Mouse (Mus musculus): ENCODE measurements around the gene Ibsp. TPM values are rescaled to one million over a fixed set of nuclear protein-coding genes. Genes with fewer than 3 reads are reported as not detected.

Gene Ibsp
- polyA plus RNA-seq, 1 experiment from 2014 or later, result not detected

DNA sequence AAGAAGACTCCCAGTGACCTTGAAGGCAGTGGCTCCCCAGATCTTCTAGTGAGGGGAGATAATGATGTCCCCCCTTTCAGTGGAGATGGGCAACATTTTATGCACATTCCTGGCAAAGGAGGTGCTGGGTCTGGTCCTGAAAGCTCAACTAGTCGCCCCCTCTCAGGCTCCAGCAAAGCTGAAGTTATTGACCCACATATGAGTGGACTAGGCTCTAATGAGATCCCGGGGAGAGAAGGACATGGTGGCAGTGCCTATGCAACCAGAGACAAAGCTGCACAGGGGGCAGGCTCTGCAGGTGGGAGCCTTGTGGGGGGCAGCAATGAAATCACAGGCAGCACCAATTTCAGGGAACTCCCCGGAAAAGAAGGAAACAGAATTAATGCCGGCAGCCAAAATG is 38.5 kb downstream of the Ibsp start:
- H3K36me3 ChIP-seq (replicated peaks; ENCODE audit: control insufficient read depth, insufficient read depth), result no peaks in the 10 kb centered on the region
- ATAC-seq (ENCODE audit: low FRiP score), result no peak
- no peak for DNase-seq (ENCODE audit: low spot score)
- 76% methylated on average over 4 of the region's 4 CpGs for WGBS
- no peaks in the 10 kb centered on the region for H3K27me3 ChIP-seq (ENCODE audit: control insufficient read depth, insufficient read depth, low read length)
- H3K27ac ChIP-seq, result no peak overlapping the region
- no peak overlapping the region for H3K4me3 ChIP-seq (replicated peaks; ENCODE audit: low read length)
- no peaks in the 10 kb centered on the region for H3K9me3 ChIP-seq (ENCODE audit: control insufficient read depth, low read length)
- no peak overlapping the region for H3K9ac ChIP-seq
- H3K4me1 ChIP-seq (replicated peaks; ENCODE audit: control insufficient read depth, insufficient read depth, low read length), result no peaks in the 10 kb centered on the region
- H3K4me2 ChIP-seq (replicated peaks), result no peak overlapping the region

DNA sequence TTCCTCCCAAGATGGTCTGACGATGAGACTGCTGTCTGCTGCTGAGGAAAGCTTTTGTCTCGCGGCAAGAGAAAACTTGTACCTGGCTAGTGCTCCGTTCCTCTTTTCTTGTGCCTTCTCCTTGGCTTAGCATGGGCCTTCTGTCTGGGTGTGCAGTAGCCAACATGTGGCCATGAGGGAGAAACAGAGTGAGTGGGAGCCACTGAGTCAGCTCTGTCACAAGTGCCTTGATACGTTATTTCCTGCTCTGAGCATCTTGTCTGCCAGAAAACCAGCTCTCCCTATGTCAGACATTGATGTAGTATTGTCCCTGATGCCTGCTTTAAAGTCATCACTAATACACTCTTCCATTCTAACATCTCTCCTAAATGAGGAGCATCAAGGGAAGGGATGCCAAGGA is 40.0 kb downstream of the Ibsp start:
- no peak for ATAC-seq (ENCODE audit: low FRiP score)
- H3K36me3 ChIP-seq (replicated peaks; ENCODE audit: control insufficient read depth, insufficient read depth), result no peaks in the 10 kb centered on the region
- H3K27ac ChIP-seq, result no peak overlapping the region
- WGBS, result 82% methylated on average over 5 of the region's 5 CpGs
- no peak overlapping the region for H3K4me3 ChIP-seq (replicated peaks; ENCODE audit: low read length)
- H3K9ac ChIP-seq, result no peak overlapping the region
- no peaks in the 10 kb centered on the region for H3K9me3 ChIP-seq (ENCODE audit: control insufficient read depth, low read length)
- DNase-seq (ENCODE audit: low spot score), result no peak
- no peaks in the 10 kb centered on the region for H3K4me1 ChIP-seq (replicated peaks; ENCODE audit: control insufficient read depth, insufficient read depth, low read length)
- H3K27me3 ChIP-seq (ENCODE audit: control insufficient read depth, insufficient read depth, low read length), result no peaks in the 10 kb centered on the region
- no peak overlapping the region for H3K4me2 ChIP-seq (replicated peaks)

DNA sequence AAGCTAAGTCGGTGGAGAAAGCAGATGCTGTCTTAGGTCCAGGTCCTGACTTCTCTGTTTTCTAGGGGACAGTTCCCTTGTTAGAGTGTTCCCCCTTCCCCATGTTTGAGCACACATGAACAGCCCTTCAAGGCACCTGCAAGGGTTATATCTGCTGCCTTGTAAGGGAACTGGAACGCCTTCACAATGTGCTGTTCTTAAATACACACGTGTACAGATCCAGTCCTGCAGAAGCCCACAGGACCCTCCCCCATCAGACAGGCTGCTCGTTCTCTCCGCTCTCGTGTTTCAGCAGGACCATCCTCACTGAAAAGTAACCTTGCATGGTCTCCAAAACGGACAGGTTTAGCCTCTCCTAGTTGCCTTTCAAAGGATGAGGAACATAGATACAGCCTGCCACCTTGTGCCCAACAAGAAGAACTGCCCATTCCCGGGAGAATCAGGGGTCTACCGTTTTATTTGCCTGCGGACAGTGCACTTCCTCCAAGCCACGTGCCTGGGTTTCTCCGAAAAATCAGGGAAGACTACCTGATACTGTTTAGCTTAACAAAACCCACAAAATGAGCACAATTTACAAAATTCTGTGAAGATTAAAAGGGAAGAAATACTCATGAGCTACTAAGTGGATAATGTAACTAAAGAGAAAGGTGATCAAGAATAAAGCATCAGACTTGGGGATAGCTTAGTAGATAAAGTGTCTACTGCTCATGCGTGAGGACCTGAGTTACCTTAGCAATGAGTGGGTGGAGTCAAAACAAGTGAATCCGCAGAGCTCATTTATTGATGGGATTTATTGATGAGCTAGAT is 40.9 kb downstream of the Ibsp start:
- Histone ChIP-seq H3K9ac (no peak overlapping the region), H3K27me3 (ENCODE audit: control insufficient read depth, insufficient read depth, low read length) (no peaks in the 10 kb centered on the region), H3K36me3 (replicated peaks; ENCODE audit: control insufficient read depth, insufficient read depth) (no peaks in the 10 kb centered on the region), H3K4me2 (replicated peaks) (peak overlapping the region; percentile 19; the same call in 1 of the 2 replicates), H3K4me3 (replicated peaks; ENCODE audit: low read length) (no peak overlapping the region), H3K9me3 (ENCODE audit: control insufficient read depth, low read length) (no peaks in the 10 kb centered on the region), H3K4me1 (replicated peaks; ENCODE audit: control insufficient read depth, insufficient read depth, low read length) (no peaks in the 10 kb centered on the region), H3K27ac (no peak overlapping the region)
- WGBS, result 24% methylated on average over 14 of the region's 14 CpGs
- ATAC-seq (ENCODE audit: low FRiP score), result peak; percentile 79
- DNase-seq (ENCODE audit: low spot score), result peak; percentile 82

DNA sequence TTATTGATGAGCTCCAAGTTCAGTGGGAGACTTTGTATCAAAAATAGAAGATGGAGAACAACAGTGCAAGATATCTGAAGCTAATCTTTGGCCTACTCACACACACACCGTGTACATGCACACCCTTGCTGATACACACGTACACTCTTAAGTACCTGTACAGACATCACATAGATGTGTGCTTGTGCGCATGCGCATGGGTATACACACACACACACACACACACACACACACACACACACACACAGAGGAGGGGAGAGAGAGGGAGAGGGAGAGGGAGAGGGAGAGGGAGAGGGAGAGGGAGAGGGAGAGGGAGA is 41.5 kb downstream of the Ibsp start:
- Histone ChIP-seq H3K4me1 (replicated peaks; ENCODE audit: control insufficient read depth, insufficient read depth, low read length) (no peaks in the 10 kb centered on the region), H3K4me2 (replicated peaks) (no peak overlapping the region), H3K4me3 (replicated peaks; ENCODE audit: low read length) (no peak overlapping the region), H3K27me3 (ENCODE audit: control insufficient read depth, insufficient read depth, low read length) (no peaks in the 10 kb centered on the region), H3K9me3 (ENCODE audit: control insufficient read depth, low read length) (no peaks in the 10 kb centered on the region), H3K27ac (no peak overlapping the region), H3K36me3 (replicated peaks; ENCODE audit: control insufficient read depth, insufficient read depth) (no peaks in the 10 kb centered on the region), H3K9ac (no peak overlapping the region)
- WGBS, result 91% methylated on average over 4 of the region's 4 CpGs
- no peak for ATAC-seq (ENCODE audit: low FRiP score)
- no peak for DNase-seq (ENCODE audit: low spot score)

DNA sequence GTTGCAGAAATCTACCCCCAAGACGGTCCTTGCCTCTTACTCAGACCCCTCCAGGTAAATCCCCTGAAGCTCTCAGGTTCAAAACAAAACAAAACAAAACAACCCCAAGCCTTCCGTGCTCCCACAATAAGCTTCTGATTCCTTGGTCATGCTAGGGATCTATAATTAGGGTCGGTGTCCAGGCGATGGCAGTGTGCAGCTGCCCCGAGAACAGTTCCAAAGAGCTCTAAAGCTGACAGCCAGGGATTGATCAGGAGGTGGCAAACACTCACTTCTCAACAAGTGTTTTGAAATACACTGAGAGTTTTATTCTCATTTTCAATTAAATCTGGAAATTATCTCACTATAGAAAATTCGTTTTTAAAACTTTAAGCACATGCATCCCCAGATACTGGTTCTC is 43.9 kb downstream of the Ibsp start:
- no peaks in the 10 kb centered on the region for H3K4me1 ChIP-seq (replicated peaks; ENCODE audit: control insufficient read depth, insufficient read depth, low read length)
- 39% methylated on average over 6 of the region's 6 CpGs for WGBS
- H3K4me2 ChIP-seq (replicated peaks), result no peak overlapping the region
- no peaks in the 10 kb centered on the region for H3K36me3 ChIP-seq (replicated peaks; ENCODE audit: control insufficient read depth, insufficient read depth)
- H3K27ac ChIP-seq, result no peak overlapping the region
- ATAC-seq (ENCODE audit: low FRiP score) (no peak), DNase-seq (ENCODE audit: low spot score) (no peak)
- no peaks in the 10 kb centered on the region for H3K9me3 ChIP-seq (ENCODE audit: control insufficient read depth, low read length)
- H3K9ac ChIP-seq, result no peak overlapping the region
- H3K4me3 ChIP-seq (replicated peaks; ENCODE audit: low read length), result no peak overlapping the region
- H3K27me3 ChIP-seq (ENCODE audit: control insufficient read depth, insufficient read depth, low read length), result no peaks in the 10 kb centered on the region

DNA sequence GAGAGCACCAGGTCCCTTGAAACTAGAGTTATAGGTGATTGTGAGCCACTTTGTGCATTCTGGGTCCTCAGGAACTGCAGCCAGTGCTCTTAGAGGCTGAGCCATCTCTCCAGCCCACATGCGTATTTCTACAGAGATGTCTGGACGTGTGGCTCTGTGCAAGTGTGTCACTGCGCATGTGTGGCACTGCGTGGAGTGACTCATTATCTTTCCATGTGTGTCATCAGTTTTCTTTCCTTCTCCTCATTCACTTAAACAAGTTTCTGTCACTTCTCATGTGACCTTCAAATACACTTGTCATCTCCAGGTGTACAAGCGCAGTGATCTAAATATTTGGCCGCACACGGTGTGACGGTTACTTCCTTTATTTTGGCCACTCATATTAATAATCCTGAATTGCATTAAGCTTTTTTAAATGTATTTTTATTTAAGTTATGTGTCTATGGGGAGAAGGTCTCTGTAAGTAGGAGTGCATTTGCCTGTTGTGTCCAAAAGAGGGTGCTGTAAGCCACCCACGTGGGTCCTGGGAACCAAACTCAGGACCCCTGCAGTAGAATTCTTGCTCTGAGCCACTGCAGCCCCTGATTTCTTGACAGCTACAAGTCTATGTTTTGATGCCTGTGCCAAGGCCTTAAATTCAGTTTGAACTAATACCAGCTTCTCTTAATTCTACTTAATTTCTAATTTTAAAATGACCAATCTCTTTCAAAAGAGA is 45.7 kb downstream of the Ibsp start:
- Histone ChIP-seq H3K36me3 (replicated peaks; ENCODE audit: control insufficient read depth, insufficient read depth) (no peaks in the 10 kb centered on the region), H3K9me3 (ENCODE audit: control insufficient read depth, low read length) (no peaks in the 10 kb centered on the region), H3K9ac (no peak overlapping the region), H3K4me1 (replicated peaks; ENCODE audit: control insufficient read depth, insufficient read depth, low read length) (no peaks in the 10 kb centered on the region), H3K4me3 (replicated peaks; ENCODE audit: low read length) (no peak overlapping the region), H3K27me3 (ENCODE audit: control insufficient read depth, insufficient read depth, low read length) (no peaks in the 10 kb centered on the region), H3K27ac (no peak overlapping the region), H3K4me2 (replicated peaks) (no peak overlapping the region)
- 78% methylated on average over 9 of the region's 9 CpGs for WGBS
- no peak for DNase-seq (ENCODE audit: low spot score)
- no peak for ATAC-seq (ENCODE audit: low FRiP score)

DNA sequence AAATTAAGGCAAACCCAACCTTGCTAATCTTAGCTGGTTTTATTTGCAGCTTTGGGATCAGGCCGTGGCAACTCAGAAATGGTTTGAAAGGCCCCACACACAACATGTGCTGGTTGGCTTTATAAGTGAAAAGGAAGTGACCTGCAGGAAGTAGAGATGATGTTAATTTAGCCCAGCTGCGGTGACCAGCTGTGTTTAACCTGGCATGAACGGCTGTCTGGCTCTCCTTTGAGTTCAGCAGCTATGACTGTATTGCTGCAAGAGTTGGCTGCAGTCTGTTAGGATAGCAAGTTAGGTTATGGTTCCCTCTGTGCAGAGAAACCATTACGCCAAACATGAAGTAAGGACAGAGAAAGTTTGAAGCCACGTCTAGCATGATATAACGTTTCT is 46.3 kb downstream of the Ibsp start:
- no peak overlapping the region for H3K4me2 ChIP-seq (replicated peaks)
- ATAC-seq (ENCODE audit: low FRiP score), result no peak

DNA sequence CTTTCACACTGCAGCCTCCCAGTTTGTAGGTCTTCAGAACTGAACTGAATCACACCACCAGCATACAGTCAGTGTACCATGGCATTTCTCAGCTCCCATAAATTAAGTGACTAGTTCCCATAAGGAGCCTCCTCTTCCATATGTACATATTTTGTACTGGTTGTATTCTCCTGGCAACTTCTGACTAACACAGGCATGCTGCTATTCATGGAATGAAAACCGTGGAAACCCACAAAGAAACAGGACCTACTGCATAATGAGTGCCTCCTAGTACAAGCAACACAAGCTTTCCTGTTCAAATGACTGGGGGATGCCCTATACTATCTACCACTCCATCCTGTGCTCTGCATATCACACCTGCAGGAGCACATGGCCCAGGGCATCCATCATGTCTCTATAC is 52.1 kb downstream of the Ibsp start:
- Histone ChIP-seq H3K27ac (no peak overlapping the region), H3K4me3 (replicated peaks; ENCODE audit: low read length) (no peak overlapping the region), H3K9ac (no peak overlapping the region), H3K27me3 (ENCODE audit: control insufficient read depth, insufficient read depth, low read length) (no peaks in the 10 kb centered on the region), H3K4me1 (replicated peaks; ENCODE audit: control insufficient read depth, insufficient read depth, low read length) (no peaks in the 10 kb centered on the region), H3K9me3 (ENCODE audit: control insufficient read depth, low read length) (no peaks in the 10 kb centered on the region), H3K4me2 (replicated peaks) (no peak overlapping the region), H3K36me3 (replicated peaks; ENCODE audit: control insufficient read depth, insufficient read depth) (no peaks in the 10 kb centered on the region)
- ATAC-seq (ENCODE audit: low FRiP score) (no peak), DNase-seq (ENCODE audit: low spot score) (no peak)
- 61% methylated on average over 1 of the region's 1 CpGs for WGBS

More for the DNA sequence above, 46.3 kb downstream of the Ibsp start:
- Histone ChIP-seq H3K4me1 (replicated peaks; ENCODE audit: control insufficient read depth, insufficient read depth, low read length) (no peaks in the 10 kb centered on the region), H3K9me3 (ENCODE audit: control insufficient read depth, low read length) (no peaks in the 10 kb centered on the region), H3K9ac (no peak overlapping the region), H3K27ac (no peak overlapping the region), H3K4me3 (replicated peaks; ENCODE audit: low read length) (no peak overlapping the region), H3K27me3 (ENCODE audit: control insufficient read depth, insufficient read depth, low read length) (no peaks in the 10 kb centered on the region), H3K36me3 (replicated peaks; ENCODE audit: control insufficient read depth, insufficient read depth) (no peaks in the 10 kb centered on the region)
- 91% methylated on average over 6 of the region's 6 CpGs for WGBS
- no peak for DNase-seq (ENCODE audit: low spot score)

DNA sequence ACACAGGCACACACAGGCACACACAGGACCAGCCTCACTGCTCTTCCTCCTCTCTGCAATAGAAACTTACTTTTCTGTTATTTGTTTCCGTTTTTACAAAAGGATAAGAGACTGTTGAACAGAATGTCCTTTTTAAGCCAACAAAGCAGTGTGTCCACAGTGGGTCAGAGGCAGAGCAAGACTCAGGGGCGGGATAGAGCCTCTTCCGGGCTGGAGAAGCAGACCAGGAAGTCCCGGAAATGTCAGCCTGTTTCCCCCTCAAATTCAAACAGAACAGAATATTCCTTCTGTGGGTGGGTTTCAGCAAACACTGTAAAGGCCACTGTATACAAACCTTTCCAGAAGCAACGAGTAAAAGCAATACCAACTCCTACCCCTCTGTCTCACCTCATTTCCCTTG is 52.9 kb downstream of the Ibsp start:
- Histone ChIP-seq H3K27ac (no peak overlapping the region), H3K4me2 (replicated peaks) (no peak overlapping the region), H3K27me3 (ENCODE audit: control insufficient read depth, insufficient read depth, low read length) (no peaks in the 10 kb centered on the region), H3K9me3 (ENCODE audit: control insufficient read depth, low read length) (no peaks in the 10 kb centered on the region), H3K36me3 (replicated peaks; ENCODE audit: control insufficient read depth, insufficient read depth) (no peaks in the 10 kb centered on the region), H3K4me1 (replicated peaks; ENCODE audit: control insufficient read depth, insufficient read depth, low read length) (no peaks in the 10 kb centered on the region), H3K9ac (no peak overlapping the region), H3K4me3 (replicated peaks; ENCODE audit: low read length) (no peak overlapping the region)
- ATAC-seq (ENCODE audit: low FRiP score) (no peak), DNase-seq (ENCODE audit: low spot score) (no peak)
- 79% methylated on average over 5 of the region's 5 CpGs for WGBS

All from hindbrain, embryonic 14.5 days (tissue).